Mouse (Mus musculus) cerebellum, adult 9-11 months (tissue): ENCODE data around the gene Rasgrp1.

Experiments used
- DNase-seq: peaks from one replicate; pipeline ENCODE4 v3.0.0; 2022

The Rasgrp1 gene

GRCm38 (mm10) chr2:117342547-117343239, at the start of gene Rasgrp1:
TSS of gene Rasgrp1 (minus strand) at chr2:117343001.
- DNase-seq, result no peak

- no peak for DNase-seq
These were observed 47.4 kb upstream of the Rasgrp1 start for GRCm38 (mm10) chr2:117389925-117390892.

GRCm38 (mm10) chr2:117389460-117389859, 46.7 kb upstream of the Rasgrp1 start:
- no peak for DNase-seq

GRCm38 (mm10) chr2:117388121-117388520, 45.3 kb upstream of the Rasgrp1 start:
- DNase-seq, result no peak

- no peak for DNase-seq
These were observed 44.3 kb upstream of the Rasgrp1 start for GRCm38 (mm10) chr2:117386981-117387705.

GRCm38 (mm10) chr2:117386036-117386590, 43.3 kb upstream of the Rasgrp1 start:
- DNase-seq, result no peak

- peak; percentile 3 for DNase-seq
These were observed 38.5 kb upstream of the Rasgrp1 start for GRCm38 (mm10) chr2:117381314-117381713.

- DNase-seq, result no peak
These were observed 31.6 kb upstream of the Rasgrp1 start for GRCm38 (mm10) chr2:117374293-117374830.

GRCm38 (mm10) chr2:117371706-117372105, 28.9 kb upstream of the Rasgrp1 start:
- DNase-seq, result no peak

GRCm38 (mm10) chr2:117366478-117366877, 23.7 kb upstream of the Rasgrp1 start:
- DNase-seq, result no peak

- no peak for DNase-seq
These were observed 21.3 kb upstream of the Rasgrp1 start for GRCm38 (mm10) chr2:117364056-117364455.

- DNase-seq, result no peak
These were observed 15.1 kb upstream of the Rasgrp1 start for GRCm38 (mm10) chr2:117357939-117358338.

GRCm38 (mm10) chr2:117352305-117353123, 9.7 kb upstream of the Rasgrp1 start:
- DNase-seq, result no peak

GRCm38 (mm10) chr2:117350138-117350537, 7.3 kb upstream of the Rasgrp1 start:
- no peak for DNase-seq

- no peak for DNase-seq
These were observed 431 bp upstream of the Rasgrp1 start for GRCm38 (mm10) chr2:117343240-117343624.

- peak; percentile 12 for DNase-seq
These were observed 683 bp downstream of the Rasgrp1 start for GRCm38 (mm10) chr2:117342090-117342546.

- DNase-seq, result no peak
These were observed 4.3 kb downstream of the Rasgrp1 start for GRCm38 (mm10) chr2:117338501-117338900.

GRCm38 (mm10) chr2:117337902-117338301, 4.9 kb downstream of the Rasgrp1 start:
- DNase-seq, result no peak

GRCm38 (mm10) chr2:117336946-117337665, 5.7 kb downstream of the Rasgrp1 start:
- DNase-seq, result no peak

GRCm38 (mm10) chr2:117335552-117336188, 7.1 kb downstream of the Rasgrp1 start:
- no peak for DNase-seq
